Mouse (Mus musculus): Measurements from ENCODE around the gene Mmel1.
A peak's percentile ranks its signal among the peaks of the same experiment; 100 is the strongest.

Mmel1 gene

DNA sequence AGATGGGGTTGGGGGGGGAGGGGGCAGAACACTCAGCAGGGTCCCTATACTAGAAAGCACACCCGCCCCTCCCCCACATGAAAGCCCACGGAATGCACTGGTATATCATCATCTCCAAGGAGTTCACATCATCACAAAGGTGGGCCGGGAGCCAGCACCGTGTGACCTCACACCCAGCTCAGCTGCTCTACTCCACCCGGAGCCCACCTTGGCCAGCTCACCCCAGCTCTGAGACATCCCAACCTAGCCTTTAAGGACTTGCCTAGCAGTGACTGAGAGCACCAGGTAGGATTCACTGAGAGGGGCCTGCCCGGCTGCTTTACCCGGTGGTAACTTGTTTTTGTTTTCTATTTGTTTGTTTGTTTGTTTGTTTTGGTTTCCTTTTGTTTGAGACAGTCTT lies at the start of gene Mmel1:
TSS of gene Mmel1 (plus strand) at position 146 of the 400 bp plus-strand sequence.
- no peak for DNase-seq (ENCODE audit: low read depth)

DNA sequence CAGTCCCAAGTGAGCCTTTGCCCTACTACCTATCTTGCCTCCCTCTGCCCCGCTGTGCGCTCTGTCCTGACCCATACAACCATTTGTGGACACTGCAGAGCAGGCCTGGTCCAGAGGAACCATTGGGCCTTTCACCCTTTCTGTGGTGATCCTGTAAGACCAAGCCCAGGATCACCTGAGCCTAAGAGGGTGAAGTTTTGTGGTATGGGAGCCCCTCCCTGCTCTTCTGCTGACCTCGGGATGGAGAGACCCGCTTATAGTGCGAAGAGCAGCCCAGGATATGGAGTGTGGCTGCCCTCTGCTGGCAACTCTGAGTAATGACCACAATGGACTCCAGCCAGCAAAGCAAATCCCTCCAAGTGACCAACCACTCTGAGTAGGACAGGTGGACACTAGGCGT lies 43.7 kb upstream of the Mmel1 start:
- peak; percentile 54 for DNase-seq (ENCODE audit: low read depth)

DNA sequence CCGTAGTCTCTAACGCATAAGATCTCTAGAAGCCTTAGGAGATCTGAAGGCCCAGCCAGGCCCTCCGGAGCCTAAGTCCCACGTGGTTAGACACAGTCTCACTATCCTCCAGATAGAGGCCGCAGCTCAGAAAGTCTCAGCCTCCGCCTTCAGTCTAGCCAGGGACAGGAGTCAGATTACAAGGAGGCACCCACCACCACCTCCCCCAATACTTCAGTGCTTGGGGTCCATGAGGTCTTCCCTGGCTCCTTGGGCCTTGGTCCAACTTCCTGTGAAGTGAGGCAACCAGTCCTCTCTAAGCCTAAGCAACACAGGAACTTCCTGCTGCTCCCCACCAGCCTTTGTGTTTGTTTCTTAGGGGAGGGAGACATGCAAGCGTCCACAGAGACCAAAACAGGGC lies 43.2 kb upstream of the Mmel1 start:
- no peak for DNase-seq (ENCODE audit: low read depth)

DNA sequence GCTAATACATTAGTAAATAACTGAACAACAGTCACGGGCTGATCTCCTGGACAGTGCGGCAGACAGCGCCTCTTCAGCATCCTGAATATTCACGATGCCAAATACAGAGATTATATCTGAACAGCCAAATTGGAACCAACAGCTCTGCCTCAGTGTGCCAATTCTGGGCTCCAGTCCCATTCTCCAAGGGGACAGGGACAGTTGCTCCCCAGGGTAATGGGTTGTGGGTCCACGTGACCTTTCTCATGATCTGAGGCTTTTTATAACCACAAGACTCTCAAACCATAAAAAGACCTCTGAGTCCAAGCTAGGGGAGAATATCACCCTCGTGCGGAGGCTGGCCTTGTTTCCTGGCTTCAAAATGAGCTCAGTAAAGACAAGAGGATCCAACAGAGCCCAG lies 42.2 kb upstream of the Mmel1 start:
- DNase-seq (ENCODE audit: low read depth), result no peak

DNA sequence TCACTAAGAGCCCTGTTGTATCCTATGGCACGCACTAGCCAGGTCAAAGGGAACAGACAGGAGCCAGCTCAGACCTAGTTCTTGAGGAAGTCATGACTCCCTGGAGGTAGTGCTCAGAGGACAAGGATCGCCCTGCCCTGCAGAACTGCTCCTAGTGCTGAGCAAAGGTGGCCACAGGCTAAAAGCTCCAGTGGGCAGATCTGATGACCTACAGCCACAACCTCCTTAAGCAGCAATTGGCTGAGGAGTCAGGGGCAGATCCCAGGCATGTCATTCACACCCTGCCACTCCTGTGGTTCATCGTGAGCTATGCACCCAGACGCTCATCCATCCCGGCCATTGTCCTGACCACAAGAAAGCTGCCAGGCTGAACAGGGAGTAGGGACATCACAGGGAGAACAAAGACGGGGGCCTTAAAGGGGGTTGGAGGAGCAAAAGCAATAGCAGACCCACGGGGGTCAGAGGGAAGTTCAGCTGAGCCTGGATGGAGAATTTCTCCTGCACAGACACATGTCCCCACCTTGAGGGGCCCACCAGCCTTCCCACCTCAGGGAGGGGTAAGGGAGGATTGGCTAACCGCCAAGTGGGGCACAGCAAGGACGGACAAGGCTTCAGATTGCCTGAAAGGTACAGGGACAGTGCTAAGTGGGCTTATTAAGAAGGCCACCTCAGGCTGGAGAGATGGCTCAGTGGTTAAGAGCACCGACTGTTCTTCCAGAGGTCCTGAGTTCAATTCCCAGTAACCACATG lies 41.3 kb upstream of the Mmel1 start:
- no peak for DNase-seq (ENCODE audit: low read depth)

DNA sequence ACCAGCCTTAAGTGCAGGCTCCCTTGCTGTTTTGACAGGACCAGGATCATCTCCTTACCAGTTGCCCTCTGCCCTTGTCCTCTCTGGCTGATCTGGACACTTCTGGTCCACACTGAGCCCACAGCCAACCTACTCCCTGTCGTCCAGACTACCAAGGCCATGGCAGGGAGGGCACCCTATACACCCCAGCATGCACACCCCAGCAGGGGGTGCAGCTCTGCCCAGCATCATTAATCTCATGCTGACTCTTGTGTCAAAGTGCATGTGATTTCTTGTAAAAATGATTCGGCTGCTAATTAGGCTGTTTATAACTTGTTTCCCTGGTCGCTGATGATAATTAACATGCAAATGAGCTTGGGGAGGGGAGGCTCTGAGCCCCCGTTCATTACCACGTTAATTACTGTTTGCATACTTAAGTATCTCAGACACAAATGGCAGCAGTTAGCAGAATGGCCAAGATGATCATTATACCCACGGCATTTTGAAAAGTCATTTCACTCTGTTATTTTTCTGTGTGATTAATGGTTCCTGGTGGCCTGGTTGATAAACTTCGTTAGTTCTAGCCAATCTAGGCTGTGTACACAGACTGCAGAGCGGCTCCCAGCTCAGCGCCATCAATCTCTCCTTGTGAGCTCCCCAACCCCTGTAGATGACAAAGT lies 37.3 kb upstream of the Mmel1 start:
- no peak for DNase-seq (ENCODE audit: low read depth)

DNA sequence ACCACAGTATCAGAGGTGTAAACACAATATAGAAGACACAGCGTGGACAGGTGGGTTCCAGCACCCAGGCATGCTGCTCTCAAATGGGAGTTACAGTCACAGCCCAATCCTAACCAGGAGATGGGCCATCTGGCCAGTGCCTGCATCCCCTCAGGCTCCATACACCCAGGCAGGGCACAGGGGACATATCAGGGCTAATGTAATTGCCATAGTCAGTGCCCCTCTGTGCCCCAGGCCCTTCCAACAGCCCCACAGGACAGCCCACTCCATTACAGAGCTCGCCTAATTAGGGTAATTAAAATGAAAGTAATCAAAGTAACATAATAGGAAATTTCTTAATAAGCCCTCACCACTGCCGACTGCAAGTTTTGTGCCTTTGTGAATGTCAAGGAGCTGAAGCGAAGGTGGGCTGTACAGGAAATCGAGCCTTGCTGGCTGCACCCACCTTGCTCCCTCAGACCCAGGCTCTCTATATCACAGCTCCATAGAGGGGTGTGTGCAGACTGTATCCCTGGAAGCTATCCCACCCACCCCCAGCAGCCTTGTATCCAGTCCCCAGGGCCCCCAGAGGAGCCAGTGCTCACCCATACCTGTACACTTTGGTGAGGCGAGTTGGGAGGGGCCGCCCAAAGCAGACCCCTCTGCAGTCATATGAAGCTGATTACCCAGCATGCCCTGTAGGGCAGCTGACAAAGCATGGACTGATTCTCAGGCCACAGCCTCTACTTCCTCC lies 33.0 kb upstream of the Mmel1 start:
- no peak for DNase-seq (ENCODE audit: low read depth)

DNA sequence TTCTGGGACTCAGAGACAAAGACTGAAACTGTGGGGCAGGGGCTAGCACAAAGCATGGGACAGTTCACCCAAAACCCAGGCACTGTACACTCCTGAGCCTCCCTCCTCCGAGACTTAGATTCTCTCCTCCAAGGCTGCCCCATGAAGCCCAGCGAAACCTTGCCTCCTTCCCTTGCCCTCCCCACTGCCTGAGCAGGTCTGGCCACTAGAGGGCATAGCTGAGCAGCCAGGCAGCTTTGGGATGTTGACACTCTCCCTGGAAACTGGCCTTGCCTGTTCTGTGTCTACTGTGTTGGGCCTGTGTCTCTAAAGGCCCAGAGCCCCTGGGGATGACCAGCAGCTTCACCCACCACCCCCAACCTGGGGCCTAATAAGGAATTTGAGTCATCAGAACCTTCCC lies 32.2 kb upstream of the Mmel1 start, which contains the start of gene Ttc34:
TSS of gene Ttc34 (plus strand) at position 290 of the 400 bp plus-strand sequence.
- peak; percentile 32 for DNase-seq (ENCODE audit: low read depth)

DNA sequence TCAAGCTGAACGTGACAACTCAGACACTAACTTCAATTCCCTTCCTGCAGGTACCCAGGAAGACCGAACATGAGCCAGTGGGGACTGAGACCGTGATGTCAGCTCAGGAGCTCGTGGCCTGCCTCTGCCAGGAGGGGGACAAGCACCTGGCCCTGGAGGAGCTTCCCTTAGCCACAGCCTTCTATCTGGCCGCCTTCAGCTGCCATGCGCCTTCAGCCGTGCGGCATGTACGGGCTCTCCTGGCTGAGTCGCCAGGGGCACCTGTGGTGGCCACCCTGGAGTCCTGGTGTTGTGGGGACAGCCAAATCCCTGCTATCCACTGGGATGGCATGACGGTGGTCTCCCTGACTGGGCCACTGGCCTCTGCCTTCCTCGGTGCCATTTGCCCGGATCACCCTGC lies 30.6 kb upstream of the Mmel1 start:
- DNase-seq (ENCODE audit: low read depth), result no peak

DNA sequence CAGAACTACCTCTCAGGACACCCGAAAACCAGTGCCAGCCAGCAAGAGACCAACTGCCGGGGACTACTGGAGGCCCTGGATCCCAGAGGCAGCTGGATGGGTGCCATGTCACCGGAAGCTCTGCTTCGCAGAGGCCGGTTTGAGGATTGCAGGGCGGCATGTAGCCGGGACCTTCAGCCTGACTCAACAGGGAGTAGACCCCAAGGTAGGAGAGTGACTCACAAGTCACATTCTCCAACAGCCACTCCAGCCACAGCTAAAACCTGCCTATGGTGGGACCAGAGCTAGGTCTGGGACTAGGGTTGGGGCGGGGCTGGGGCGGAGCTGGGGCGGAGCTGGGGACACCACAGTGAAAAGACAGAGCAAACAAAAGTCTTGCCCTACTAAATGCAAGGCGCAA lies 30.0 kb upstream of the Mmel1 start:
- DNase-seq (ENCODE audit: low read depth), result no peak

DNA sequence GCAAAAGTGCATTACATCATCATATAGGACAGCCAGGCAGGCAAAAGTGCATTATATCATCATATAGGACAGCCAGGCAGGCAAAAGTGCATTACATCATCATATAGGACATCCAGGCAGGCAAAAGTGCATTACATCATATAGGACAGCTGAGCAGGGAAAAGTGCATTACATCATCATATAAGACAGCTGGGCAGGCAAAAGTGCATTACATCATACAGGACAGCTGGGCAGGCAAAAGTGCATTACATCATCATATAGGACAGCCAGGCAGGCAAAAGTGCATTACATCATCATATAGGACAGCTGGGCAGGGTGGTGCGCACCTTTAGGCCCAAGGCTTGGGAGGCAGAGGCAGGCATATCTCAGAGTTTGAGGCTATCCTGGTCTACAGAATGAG lies 16.7 kb upstream of the Mmel1 start:
- DNase-seq (ENCODE audit: low read depth), result no peak

DNA sequence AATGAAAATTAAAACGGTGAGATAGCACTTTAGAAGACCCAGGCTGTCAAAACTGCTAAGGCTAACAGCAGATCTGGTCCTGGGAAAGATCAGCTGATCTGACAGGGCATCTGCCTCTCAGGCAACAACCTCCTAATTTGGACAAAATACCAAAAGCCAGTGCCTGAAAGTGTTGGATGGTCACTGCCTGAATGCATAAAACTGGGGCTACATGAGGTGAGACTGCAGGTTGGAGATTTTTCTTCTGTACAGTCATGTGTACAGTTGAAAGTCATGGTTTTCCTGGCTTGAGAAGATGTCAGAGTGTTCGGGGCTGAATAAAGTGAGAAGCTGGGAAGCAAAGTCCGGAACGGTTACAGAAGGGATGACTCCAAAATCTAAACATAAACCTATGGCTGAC lies 15.5 kb upstream of the Mmel1 start:
- no peak for DNase-seq (ENCODE audit: low read depth)

DNA sequence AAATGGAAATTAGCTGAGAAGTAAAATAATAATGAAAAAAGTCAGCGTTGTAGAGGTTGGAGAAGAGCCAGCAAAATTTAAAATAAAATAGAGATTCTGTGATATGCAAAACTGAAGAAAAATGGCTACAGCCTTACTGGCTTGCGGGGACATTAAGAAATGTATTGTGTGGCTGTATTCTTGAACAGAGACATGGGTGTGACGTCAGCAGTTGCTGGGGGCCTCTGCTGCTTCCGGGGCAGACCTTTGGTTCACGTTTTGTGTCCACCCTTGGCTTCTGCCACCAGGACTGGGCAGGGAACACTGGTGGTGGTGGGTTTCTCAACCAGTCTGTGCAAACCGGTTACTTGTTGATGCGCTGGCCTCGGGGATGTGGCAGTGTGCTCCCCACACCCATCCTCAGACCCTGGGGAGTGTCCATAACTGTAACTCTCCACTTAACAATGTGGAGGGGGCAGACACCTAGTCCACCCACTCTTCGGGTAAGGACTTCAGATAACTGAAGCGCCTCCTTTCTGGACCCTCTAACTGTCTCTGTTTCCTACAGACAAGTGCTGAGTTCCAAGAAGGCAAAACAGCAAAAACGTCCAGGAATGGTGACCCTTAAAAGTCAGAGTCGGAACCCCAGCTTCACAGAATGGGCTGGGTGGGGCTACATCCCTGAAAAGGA lies 14.6 kb upstream of the Mmel1 start:
- DNase-seq (ENCODE audit: low read depth), result no peak

DNA sequence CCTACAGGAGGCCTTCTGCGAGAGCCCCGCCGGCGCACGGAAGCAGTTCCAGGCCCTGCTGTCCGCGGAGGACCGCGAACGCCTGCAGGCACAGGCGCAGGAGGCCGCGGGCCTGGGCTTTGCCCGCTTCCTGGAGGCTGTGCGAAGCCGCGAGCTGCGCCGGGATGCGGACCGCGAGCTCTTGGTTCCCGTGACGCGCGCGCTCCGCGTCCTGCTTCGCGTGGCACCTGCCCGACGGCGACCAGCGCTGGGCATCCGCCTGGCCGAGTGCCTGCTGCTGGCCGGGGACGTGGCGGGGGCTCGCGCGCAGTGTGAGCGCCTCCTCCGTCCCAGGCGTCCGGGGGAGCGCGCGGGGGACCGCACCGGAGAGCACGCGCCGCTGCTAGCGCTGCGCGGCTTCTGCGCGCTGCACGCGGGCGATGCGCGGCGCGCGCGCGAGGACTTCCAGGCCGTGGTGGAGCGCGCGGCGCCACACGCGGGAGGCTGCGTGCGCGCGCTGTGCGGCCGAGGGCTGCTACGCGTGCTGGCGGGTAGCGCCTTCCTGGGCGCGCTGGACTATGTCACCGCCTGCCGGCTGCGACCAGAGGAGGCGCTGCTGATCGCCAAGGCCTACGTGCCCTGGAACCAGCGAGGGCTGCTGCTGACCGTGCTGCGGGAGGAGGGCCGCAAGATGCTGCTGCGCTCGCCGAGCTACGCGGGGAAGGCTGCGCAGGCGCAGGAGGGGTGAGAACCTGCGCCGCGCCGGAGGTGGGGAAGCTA lies 13.5 kb upstream of the Mmel1 start:
- no peak for DNase-seq (ENCODE audit: low read depth)

DNA sequence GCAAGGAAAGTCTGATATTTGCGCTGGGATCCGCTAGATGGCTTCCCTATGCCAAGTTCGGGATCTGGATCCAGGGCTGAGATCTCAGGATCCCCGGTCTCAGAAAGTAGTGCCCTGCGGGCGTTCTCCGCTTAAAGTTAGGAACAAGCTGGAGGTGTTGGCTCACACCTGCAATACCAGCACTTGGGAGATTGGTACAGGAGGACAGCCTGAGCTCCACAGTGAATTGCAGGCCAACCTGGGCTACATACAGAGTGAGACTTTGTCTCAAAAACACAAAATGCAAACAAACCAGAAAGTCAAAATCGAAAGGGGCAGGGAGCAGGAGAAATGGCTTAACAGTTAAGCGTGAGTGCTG lies 12.9 kb upstream of the Mmel1 start:
- DNase-seq (ENCODE audit: low read depth), result no peak

DNA sequence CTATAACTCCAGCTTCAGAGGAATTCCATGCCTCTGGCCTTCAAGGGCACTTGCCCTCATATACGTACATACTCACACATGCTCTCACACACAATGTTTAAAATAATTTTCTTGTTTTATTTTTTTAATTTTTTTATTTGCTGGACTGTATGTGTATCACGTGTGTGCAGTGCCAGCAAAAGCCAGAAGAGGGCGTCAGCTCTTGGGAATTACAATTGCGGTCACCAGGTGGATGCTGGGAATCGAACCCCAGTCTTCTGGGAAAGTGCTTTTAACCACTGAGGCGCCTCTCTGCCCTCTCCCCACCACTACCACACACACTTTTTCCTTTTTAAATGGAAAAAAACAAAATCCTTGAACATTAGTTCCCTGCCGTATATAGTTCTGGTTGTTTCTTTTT lies 12.5 kb upstream of the Mmel1 start:
- no peak for DNase-seq (ENCODE audit: low read depth)

DNA sequence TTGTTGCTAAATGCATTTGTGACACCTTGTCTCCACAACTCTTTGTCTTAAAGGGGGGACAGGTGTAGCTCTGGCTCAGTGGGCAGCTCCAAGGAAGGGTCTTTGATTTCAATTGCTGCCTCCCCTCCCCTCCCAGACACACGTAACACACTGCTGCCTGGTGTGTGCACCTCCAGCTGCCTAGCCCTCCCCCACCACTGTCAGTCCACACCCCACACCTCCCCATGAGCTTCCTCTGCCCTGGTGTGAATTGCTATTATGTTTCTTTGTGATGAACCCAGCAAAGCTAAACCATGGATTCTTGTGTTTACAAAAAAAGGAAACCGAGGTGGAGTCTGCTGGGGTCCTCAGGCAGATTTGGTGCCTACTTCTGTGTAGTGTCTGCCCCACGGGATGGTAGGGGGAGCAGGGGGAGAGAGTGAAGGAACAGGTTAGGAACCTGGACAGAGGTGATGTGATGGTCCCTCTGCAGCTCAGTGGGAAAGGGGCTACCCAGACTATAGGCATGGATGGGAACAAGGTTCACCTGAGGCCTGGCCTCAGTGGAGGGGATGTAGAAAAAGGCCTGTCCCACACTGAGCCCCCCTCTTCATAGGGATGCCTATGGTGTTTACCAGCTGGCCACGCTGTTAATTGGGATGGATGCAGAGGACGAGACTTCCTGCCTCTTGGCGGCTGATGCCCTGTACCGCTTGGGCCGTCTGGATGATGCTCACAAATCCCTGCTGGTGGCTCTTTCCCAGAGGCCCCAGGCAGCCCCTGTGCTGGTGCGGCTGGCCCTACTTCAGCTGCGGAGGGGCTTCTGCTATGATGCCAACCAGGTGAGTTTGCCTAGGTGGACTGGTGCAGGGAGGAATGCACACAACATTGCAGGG lies 11.8 kb upstream of the Mmel1 start:
- no peak for DNase-seq (ENCODE audit: low read depth)

DNA sequence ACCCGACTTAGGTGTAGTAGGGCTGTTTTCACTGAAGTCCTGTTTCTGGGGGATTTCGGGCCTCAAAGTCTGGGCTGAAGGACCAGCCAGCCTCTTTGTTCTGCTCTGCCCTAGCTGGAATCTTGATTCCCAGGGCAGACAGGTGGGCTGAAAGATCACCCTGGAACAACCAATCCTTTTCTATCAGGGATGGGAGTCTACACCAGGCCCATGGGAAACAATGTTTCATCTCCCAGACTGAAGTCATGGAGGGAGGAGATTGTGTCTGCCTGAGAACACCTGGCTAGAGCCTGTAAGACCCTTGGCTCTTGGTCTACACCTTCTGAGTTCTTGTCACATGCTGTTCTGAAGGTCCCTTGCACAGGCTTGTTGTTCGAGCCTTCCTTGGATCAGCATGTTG lies 10.8 kb upstream of the Mmel1 start:
- no peak for DNase-seq (ENCODE audit: low read depth)

DNA sequence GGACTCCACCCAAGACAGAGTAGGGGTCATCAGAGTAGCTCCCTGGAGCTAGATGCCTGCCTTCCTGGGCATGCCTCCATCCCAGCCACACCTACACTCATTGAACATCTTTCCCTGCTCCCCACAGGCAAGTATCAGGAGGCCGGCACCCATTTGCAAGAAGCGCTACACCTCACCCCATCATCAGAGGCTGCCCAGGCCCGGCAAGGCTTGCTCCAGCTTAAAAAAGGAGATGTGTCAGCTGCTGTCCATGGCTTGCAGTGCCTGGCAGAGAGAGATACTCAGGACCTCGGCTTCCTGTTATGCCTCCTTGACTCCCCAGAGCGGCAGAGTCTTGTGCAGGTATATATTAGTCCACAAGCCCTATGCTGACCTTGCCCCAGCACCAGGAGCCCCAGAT lies 7.4 kb upstream of the Mmel1 start:
- no peak for DNase-seq (ENCODE audit: low read depth)

DNA sequence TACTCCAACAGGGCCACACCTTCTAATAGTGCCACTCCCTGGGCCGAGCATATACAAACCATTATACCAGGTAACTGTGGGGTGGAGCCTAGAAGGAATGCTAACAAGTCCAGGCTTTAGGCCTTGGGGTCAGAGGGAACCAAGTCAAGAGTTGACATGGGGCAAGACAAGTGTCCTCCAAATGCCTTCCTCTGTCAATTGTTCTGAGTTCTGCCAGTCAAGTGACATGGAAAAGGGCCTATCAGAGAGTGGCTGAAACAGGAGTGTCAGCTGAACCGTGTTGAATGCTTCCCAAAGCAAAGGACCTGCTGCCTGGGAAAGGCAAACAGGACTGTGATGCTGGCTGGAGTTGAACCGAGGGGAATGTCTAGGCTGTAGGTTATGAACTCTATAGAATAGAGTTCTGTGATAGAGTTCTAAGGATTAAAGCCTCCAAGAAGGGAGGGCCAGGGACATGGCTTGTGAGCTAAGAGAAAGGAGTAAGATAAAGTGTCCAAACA lies 5.9 kb upstream of the Mmel1 start:
- DNase-seq (ENCODE audit: low read depth), result no peak

DNA sequence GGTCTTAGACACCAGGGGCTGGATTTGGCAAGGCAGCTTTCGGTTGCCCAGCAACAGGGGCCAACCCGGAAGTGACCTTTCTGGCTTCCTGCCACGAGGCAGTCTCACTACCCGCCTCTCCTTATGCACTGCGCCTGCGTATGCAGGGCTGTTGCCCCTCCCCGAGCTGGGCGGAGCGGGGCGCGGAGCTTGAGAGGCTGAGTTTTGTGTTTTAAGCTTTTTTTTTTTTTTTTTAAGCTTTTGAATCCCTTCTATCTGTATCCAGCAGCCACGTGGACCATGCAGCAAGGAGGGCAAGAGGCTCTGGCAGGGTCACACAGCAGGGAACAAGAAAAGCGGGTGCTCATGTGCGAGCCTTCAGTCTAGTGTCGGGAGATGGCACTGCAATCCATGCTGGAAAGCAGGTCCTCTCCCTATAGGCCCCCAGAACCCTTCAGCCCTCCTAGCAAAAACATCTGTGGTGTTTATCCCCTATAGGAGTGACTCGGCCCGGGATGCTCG lies 5.1 kb upstream of the Mmel1 start:
- peak; percentile 74 for DNase-seq (ENCODE audit: low read depth)

All from 416B (cell line).